Mouse (Mus musculus) midbrain, embryonic 11.5 days (tissue): Measurements from ENCODE around the gene Hoxa9. TPM values are rescaled to one million over a fixed set of nuclear protein-coding genes. Genes with fewer than 3 reads are reported as not detected.

ENCODE experiments used
- ATAC-seq: fragments of 200-750 bp; cut with Nextera tagmentation; 2 replicates; pipeline ENCODE4 v1.8.0; 2017; ENCODE audit warnings: moderate TSS enrichment, moderate library complexity; ENCODE audit not compliant: low FRiP score
- DNase-seq: peaks from one replicate; pipeline ENCODE4 v3.0.0; 2015; ENCODE audit warnings: low spot score; ENCODE audit errors: missing footprints
- H3K27ac ChIP-seq: fragments of 300-500 bp; sonication (generic); 2 replicates; pipeline ENCODE4 v1.5.1; 2014; ENCODE audit warnings: low read depth, low read length
- H3K27me3 ChIP-seq: fragments of 300-500 bp; sonication (generic); 2 replicates; pipeline ENCODE4 v1.6.1; 2014; ENCODE audit warnings: mild to moderate bottlenecking, low read length, moderate library complexity, mixed read lengths; ENCODE audit not compliant: control insufficient read depth, insufficient read depth
- H3K36me3 ChIP-seq: fragments of 300-500 bp; sonication (generic); 2 replicates; pipeline ENCODE4 v1.6.1; 2014; ENCODE audit warnings: mild to moderate bottlenecking, low read length, moderate library complexity, mixed read lengths; ENCODE audit not compliant: control insufficient read depth, insufficient read depth
- H3K4me1 ChIP-seq: fragments of 300-500 bp; sonication (generic); 2 replicates; pipeline ENCODE4 v1.6.1; 2014; ENCODE audit warnings: low read length; ENCODE audit not compliant: control insufficient read depth, insufficient read depth
- H3K4me2 ChIP-seq: fragments of 300-500 bp; sonication (generic); 2 replicates; pipeline ENCODE4 v1.6.1; 2014; ENCODE audit warnings: mild to moderate bottlenecking, moderate library complexity
- H3K4me3 ChIP-seq: fragments of 300-500 bp; sonication (generic); 2 replicates; pipeline ENCODE4 v1.5.1; 2014; ENCODE audit warnings: low read depth, low read length
- H3K9ac ChIP-seq: fragments of 300-500 bp; sonication (generic); 2 replicates; pipeline ENCODE4 v1.6.1; 2014; ENCODE audit warnings: low read length
- H3K9me3 ChIP-seq: fragments of 300-500 bp; sonication (generic); 2 replicates; pipeline ENCODE4 v1.6.1; 2016; ENCODE audit warnings: low read length; ENCODE audit not compliant: control insufficient read depth
- WGBS: fragments of 180-500 bp; shearing (Covaris S2); extraction: QIAGEN DNeasy Blood & Tissue Kit; methylation state at CpG from one replicate; pipeline ENCODE4 v1.1.7; 2014; 5-methylcytosine and 5-hydroxymethylcytosine counted together
- polyA plus RNA-seq: library from polyadenylated mRNA; unstranded; fragments of >200 nt; fragmentation: Nextera tagmentation; extraction: Ambion mirVana; gene quantifications from 2 replicates; pipeline ENCODE4 v1.2.1, GENCODE M21; 2014

Hoxa9 gene
- polyA plus RNA-seq, 1 experiment from 2014 or later: not detected

DNA sequence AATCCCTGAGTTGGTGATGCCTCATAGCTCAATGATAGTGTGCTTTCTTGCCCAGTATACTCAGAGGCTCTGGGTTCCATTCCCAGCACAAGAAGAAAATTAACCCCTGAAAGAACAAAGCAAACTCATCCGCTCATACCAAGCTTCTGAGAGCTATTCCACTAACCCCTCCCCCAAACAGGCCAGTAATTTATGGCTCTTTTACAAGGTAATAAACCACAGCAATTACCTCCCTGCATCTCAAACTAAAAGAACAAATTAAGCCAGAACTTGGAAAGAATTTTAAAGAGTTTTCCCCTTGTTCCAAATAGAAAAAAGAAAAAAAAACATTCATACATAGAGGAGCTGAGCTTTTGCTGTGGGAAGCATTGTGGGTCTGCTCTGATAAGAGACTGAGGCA, 48.1 kb downstream of the Hoxa9 start:
- WGBS: 3% methylated on average over 1 of the region's 1 CpGs
- Histone ChIP-seq H3K36me3 (no peaks in the 10 kb centered on the region), H3K27ac (no peak overlapping the region), H3K9ac (no peak overlapping the region), H3K4me3 (no peak overlapping the region), H3K27me3 (peaks cover 100% of the 10 kb centered on the region), H3K4me2 (no peak overlapping the region), H3K4me1 (no peaks in the 10 kb centered on the region), H3K9me3 (no peaks in the 10 kb centered on the region)
- ATAC-seq (no peak), DNase-seq (no peak)

DNA sequence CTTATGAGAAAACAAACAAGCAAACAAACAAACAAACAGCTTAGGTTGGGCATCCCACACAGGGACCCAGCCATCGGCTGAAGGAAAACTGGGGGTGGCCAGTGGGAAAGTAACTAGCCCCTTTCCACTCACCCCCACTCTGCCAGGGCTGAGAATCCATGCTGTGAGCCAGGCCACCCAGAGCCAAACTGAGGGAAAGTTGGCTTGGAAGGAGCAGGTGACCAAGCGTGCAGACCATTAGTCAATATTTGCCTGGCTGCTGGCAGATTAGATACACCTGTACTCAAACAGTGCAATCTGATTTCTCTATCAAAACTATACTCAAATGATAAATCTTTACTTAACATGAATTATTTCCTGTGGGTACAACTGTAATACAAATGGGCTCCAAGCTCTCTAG, 48.9 kb downstream of the Hoxa9 start:
- ATAC-seq (no peak), DNase-seq (no peak)
- no peak overlapping the region for H3K4me2 ChIP-seq
- no peak overlapping the region for H3K27ac ChIP-seq
- peaks cover 100% of the 10 kb centered on the region for H3K27me3 ChIP-seq
- 15% methylated on average over 2 of the region's 2 CpGs for WGBS
- no peaks in the 10 kb centered on the region for H3K36me3 ChIP-seq
- no peaks in the 10 kb centered on the region for H3K4me1 ChIP-seq
- H3K9ac ChIP-seq: no peak overlapping the region
- no peak overlapping the region for H3K4me3 ChIP-seq
- H3K9me3 ChIP-seq: no peaks in the 10 kb centered on the region

DNA sequence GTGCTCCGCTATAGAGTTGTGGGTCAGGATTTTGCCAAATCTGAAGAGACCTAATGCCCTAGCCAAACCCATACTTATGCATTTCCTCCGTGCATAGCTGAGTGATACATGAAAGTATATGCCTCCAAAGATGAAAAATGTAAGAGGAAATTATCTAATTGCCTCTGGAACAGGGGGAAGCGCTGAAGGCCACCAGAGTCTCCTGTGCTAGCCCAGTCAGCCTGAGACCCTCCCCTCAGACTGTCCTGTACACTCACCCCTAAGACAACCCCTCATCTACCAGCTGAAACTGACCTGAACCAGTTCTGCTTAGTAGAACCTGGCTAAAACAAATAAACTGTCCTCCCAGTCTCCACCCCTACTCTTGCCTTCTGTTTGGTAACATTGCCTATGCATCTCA, 50.2 kb downstream of the Hoxa9 start:
- H3K27me3 ChIP-seq: peaks cover 100% of the 10 kb centered on the region
- H3K4me1 ChIP-seq: no peaks in the 10 kb centered on the region
- DNase-seq: no peak
- no peak overlapping the region for H3K4me2 ChIP-seq
- 8% methylated on average over 3 of the region's 3 CpGs for WGBS
- no peak overlapping the region for H3K4me3 ChIP-seq
- ATAC-seq: no peak
- no peak overlapping the region for H3K27ac ChIP-seq
- H3K9me3 ChIP-seq: no peaks in the 10 kb centered on the region
- no peak overlapping the region for H3K9ac ChIP-seq
- no peaks in the 10 kb centered on the region for H3K36me3 ChIP-seq

DNA sequence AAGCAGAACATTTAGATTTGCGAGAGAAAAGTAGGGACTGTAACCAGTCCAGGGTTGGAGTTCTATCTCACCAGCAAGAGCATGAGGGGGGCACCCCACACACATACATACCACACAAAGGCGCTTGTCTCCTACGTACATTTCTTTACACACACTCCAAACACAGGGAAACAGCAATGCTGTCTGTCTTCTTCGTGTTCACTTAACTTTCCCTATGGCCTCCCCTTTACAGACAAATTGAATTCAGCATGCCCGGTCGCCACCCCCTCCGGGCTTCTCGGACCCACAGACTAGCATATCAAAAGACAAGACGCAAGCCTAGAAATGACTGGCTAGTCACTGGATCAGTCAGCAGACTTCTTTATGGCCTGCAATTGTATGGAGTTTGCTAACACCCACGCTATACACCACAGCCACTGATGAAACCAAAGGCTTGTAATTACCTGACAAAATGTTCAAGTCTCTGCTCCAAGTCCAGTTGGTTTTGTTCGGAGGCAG, 50.6 kb downstream of the Hoxa9 start:
- DNase-seq (no peak), ATAC-seq (no peak)
- Histone ChIP-seq H3K4me3 (no peak overlapping the region), H3K27me3 (peaks cover 100% of the 10 kb centered on the region), H3K4me1 (no peaks in the 10 kb centered on the region), H3K9me3 (no peaks in the 10 kb centered on the region), H3K4me2 (no peak overlapping the region), H3K36me3 (no peaks in the 10 kb centered on the region), H3K27ac (no peak overlapping the region), H3K9ac (no peak overlapping the region)
- WGBS: 3% methylated on average over 11 of the region's 11 CpGs

DNA sequence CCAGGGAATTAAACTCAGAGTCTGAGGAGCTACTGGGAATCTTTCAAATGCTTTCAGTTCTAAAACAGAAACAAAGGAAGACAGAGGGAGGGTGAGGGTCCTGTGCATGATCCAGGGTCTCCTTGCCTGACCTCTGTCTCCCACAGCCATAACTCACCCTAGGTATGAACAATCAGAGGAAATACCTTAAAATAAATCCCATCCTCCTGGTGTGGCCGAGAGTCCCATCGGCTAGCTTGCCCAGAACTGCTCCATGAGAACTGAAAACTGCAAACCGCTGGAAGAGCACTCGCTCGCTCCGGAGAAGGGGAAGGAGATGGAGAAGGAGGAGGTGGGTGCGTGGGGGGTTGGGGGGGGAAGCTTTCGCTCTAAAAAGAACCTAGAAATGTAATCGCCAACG, 51.2 kb downstream of the Hoxa9 start:
- ATAC-seq (no peak), DNase-seq (no peak)
- Histone ChIP-seq H3K4me2 (no peak overlapping the region), H3K9me3 (no peaks in the 10 kb centered on the region), H3K27me3 (peaks cover 100% of the 10 kb centered on the region), H3K4me3 (no peak overlapping the region), H3K27ac (no peak overlapping the region), H3K9ac (no peak overlapping the region), H3K4me1 (no peaks in the 10 kb centered on the region), H3K36me3 (no peaks in the 10 kb centered on the region)
- whole genome bisulfite sequencing: under 1% methylated on average over 10 of the region's 10 CpGs

DNA sequence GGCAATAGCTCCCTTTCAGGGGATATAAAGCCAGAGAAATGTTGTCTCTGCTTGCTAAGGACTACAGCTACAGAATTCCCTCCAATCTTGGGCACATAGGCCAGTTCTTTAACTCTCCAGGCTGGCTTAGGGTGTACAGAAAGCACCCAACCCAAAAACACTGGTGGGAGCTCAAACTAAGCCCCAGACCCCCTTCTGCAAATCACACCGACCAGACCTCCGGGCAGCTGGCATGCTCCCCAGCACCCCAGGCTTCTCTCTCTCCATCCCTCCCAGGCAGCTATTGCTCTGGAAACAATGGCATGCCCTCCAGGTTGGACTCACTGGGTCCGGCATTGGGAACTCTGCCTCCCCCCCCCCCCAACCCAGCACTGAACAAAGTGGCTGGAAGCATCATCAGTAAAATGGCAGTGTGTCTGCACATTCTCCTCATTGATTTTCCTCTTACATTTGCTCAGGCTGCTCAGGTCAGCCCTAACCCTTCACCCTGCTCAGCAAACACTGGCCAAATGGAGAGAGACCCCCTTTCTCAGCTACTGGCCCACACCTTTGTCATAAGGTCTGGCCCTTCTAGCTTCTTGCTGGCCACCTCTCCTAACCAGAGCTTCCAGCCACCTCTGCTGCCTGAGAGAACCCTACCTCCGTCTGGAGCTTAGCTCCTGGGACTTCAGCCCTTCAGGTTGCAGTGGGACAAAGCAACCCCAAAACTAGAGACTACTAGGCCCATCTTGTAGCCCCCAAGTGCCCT, 51.8 kb downstream of the Hoxa9 start:
- DNase-seq: no peak
- 0% methylated on average over 4 of the region's 4 CpGs for WGBS
- H3K4me3 ChIP-seq: no peak overlapping the region
- H3K27ac ChIP-seq: no peak overlapping the region
- no peak overlapping the region for H3K9ac ChIP-seq
- ATAC-seq: no peak
- H3K4me2 ChIP-seq: no peak overlapping the region
- no peaks in the 10 kb centered on the region for H3K4me1 ChIP-seq
- H3K9me3 ChIP-seq: no peaks in the 10 kb centered on the region
- no peaks in the 10 kb centered on the region for H3K36me3 ChIP-seq
- peaks cover 98% of the 10 kb centered on the region for H3K27me3 ChIP-seq

DNA sequence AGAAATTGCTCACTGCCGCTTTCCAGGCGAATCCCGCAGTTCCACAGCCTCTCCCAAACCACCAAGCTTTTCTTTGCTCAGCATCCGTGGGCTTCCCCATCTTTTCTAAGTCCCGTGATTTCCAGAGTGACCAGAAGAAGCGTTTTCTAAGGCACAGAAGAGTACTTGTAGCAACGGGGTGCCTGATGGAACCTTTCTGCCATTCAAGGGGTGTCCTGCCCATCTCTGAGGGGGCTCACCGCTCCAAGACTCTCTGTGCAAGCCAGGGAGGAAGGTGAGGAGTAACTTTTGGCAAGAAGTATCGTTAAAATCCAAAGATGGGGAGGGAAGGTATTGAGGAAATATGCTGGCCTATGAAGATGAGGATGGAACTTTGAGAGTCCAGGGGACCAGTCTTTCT, 53.1 kb downstream of the Hoxa9 start:
- ATAC-seq (no peak), DNase-seq (no peak)
- Histone ChIP-seq H3K9me3 (no peaks in the 10 kb centered on the region), H3K4me3 (no peak overlapping the region), H3K27me3 (peaks cover 98% of the 10 kb centered on the region), H3K36me3 (no peaks in the 10 kb centered on the region), H3K4me1 (no peaks in the 10 kb centered on the region), H3K27ac (no peak overlapping the region), H3K4me2 (no peak overlapping the region), H3K9ac (no peak overlapping the region)
- WGBS: 1% methylated on average over 9 of the region's 9 CpGs

DNA sequence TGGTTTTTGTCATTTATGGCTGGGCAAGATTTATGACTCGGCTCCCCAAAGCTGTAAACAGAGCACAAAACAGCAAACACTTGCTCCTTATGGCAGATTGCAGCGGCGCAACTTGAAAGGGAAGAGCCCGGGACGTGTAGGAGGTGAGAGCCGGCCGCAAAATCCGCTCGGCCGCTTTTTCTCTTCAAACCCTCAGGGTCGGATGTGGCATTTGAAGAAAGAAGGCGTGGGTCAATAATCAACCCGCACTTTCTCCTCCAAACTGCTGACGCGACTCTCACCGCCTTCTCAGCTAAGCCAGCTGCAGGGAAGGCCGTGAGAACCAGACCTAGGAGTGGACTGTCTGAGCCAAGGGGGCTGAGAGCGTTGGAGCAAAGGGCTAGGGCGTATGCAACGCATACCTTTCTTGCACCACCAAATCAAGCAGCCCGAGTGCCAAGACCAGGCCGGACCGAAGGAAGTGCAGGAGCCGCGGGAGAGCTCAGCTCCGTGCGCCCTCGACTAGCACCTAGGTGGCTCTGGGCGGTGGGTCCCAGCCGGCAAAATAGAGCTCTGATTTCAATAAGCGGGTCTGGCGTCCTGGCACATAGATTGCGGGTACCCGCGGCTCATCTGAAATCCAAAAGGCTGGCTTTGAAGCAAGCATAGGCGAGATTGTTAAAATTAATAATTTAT, 53.7 kb downstream of the Hoxa9 start, which contains the start of gene 5730596B20Rik:
Gene 5730596B20Rik (plus strand): TSS at position 438 of the 675 bp plus-strand sequence.
- H3K27me3 ChIP-seq: peaks cover 98% of the 10 kb centered on the region
- H3K9ac ChIP-seq: no peak within 1 kb of the TSS

DNA sequence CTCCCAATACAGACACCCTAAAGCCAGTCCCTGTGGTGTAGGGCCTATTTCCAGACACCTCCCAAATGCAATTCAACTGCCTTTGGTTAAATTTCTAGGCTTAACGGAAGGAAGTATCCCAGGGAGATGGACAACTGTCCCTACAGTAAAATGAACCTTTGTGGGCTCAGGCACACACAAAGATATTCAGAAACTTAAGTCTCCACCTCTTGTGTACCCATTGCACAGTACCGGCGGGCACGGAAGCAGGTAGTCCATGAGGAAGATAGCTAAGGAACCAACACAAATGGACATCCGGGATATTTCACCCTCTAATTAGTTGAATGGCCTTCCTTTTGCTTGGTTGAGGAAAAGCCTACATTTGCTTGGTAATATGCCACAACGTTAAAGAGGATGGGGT, 54.5 kb downstream of the Hoxa9 start:
- 2% methylated on average over 6 of the region's 6 CpGs for WGBS
- peaks cover 98% of the 10 kb centered on the region for H3K27me3 ChIP-seq
- no peaks in the 10 kb centered on the region for H3K36me3 ChIP-seq
- H3K9me3 ChIP-seq: no peaks in the 10 kb centered on the region
- no peak overlapping the region for H3K27ac ChIP-seq
- H3K4me3 ChIP-seq: no peak overlapping the region
- H3K4me1 ChIP-seq: peaks cover 3% of the 10 kb centered on the region; the same call in 1 of the 2 replicates
- H3K4me2 ChIP-seq: no peak overlapping the region
- ATAC-seq (no peak), DNase-seq (no peak)
- H3K9ac ChIP-seq: no peak overlapping the region

More for the DNA sequence above, 53.7 kb downstream of the Hoxa9 start, which contains the start of gene 5730596B20Rik:
- no peak within 1 kb of the TSS for H3K4me3 ChIP-seq
- H3K4me2 ChIP-seq: no peak within 1 kb of the TSS
- H3K36me3 ChIP-seq: no peaks in the 10 kb centered on the region
- ATAC-seq (no peak), DNase-seq (no peak)
- WGBS: 1% methylated on average over 36 of the region's 36 CpGs
- peaks cover 3% of the 10 kb centered on the region; the same call in 1 of the 2 replicates for H3K4me1 ChIP-seq
- no peaks in the 10 kb centered on the region for H3K9me3 ChIP-seq
- no peak within 1 kb of the TSS for H3K27ac ChIP-seq
